Mouse (Mus musculus) testis, adult 2 months (tissue): ENCODE measurements around the gene Oas3.

Source experiments
- CTCF ChIP-seq: fragments of 200-500 bp; IDR thresholded peaks from 2 replicates; pipeline ENCODE4 v1.5.1; 2012; ENCODE audit warnings: low read depth, mild to moderate bottlenecking, inconsistent platforms, low read length, moderate library complexity; ENCODE audit not compliant: control insufficient read depth, insufficient read depth, insufficient replicate concordance
- POLR2A ChIP-seq: fragments of 200-500 bp; IDR thresholded peaks from 2 replicates; pipeline ENCODE4 v1.6.1; 2012; ENCODE audit warnings: low read depth, mild to moderate bottlenecking, inconsistent platforms, low read length, moderate library complexity; ENCODE audit not compliant: control insufficient read depth

DNA sequence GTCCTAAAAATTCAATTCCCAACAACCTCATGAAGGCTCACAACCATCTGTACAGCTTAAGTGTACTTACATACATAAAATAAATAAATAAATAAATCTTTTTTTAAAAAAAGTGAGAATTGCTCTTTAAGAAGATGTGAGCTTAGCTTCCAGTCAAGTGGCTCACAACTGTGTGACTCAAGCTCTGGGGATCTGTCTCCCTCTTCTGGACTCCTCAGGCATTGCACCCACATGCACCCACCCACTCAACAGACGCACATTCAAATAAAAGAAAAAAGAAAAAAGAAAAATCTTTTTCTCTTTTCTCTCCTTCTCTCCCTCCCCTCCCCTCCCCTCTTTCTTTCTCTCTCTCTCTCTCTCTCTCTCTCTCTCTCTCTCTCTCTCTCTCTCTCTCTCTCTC is 4.2 kb upstream of the Oas3 start:
- TF ChIP-seq CTCF = peak; percentile 56; the same call in 1 of the 2 replicates
- no peak for TF ChIP-seq POLR2A
